Mouse (Mus musculus) heart, postnatal 0 days (tissue): ENCODE data around the gene Mff. TPM values are rescaled to one million over a fixed set of nuclear protein-coding genes. Genes with fewer than 3 reads are reported as not detected.

Experiments
- ATAC-seq: fragments of 200-750 bp; cut with Nextera tagmentation; 2 replicates; pipeline ENCODE4 v1.8.0; 2017; ENCODE audit warnings: low read depth, moderate number of reproducible peaks, moderate library complexity; ENCODE audit not compliant: insufficient read depth
- DNase-seq: peaks from one replicate; pipeline ENCODE4 v3.0.0-alpha.2; 2016; ENCODE audit warnings: low spot score
- H3K27ac ChIP-seq: fragments of 300-500 bp; sonication (generic); 2 replicates; pipeline ENCODE4 v1.5.1; 2014; ENCODE audit warnings: low read depth, mild to moderate bottlenecking
- H3K27me3 ChIP-seq: fragments of 300-500 bp; sonication (generic); 2 replicates; pipeline ENCODE4 v1.6.1; 2014; ENCODE audit warnings: low read length, mixed read lengths; ENCODE audit not compliant: control insufficient read depth, insufficient read depth
- H3K36me3 ChIP-seq: fragments of 300-500 bp; sonication (generic); replicated peaks from 2 replicates; pipeline ENCODE4 v1.6.1; 2014; ENCODE audit warnings: low read length, mixed read lengths; ENCODE audit not compliant: control insufficient read depth, insufficient read depth
- H3K4me1 ChIP-seq: fragments of 300-500 bp; sonication (generic); 2 replicates; pipeline ENCODE4 v1.6.1; 2014; ENCODE audit warnings: antibody characterized with exemption; ENCODE audit not compliant: control insufficient read depth, insufficient read depth
- H3K4me2 ChIP-seq: fragments of 300-500 bp; sonication (generic); 2 replicates; pipeline ENCODE4 v1.6.1; 2014; ENCODE audit warnings: low read depth, mild to moderate bottlenecking, low read length, moderate library complexity
- H3K4me3 ChIP-seq: fragments of 300-500 bp; sonication (generic); 2 replicates; pipeline ENCODE4 v1.5.1; 2014; ENCODE audit warnings: low read depth, low read length
- H3K9ac ChIP-seq: fragments of 300-500 bp; sonication (generic); replicated peaks from 2 replicates; pipeline ENCODE4 v1.6.1; 2014; ENCODE audit warnings: low read depth, low read length, mixed read lengths
- H3K9me3 ChIP-seq: fragments of 300-500 bp; sonication (generic); replicated peaks from 2 replicates; pipeline ENCODE4 v1.6.1; 2016; ENCODE audit warnings: low read length; ENCODE audit not compliant: control insufficient read depth
- CTCF ChIP-seq: IDR thresholded peaks from 2 replicates; pipeline ENCODE4 v1.5.1; 2016; ENCODE audit warnings: antibody characterized with exemption, control low read depth, low read depth
- EP300 ChIP-seq: IDR thresholded peaks from 2 replicates; pipeline ENCODE4 v1.6.1; 2016; ENCODE audit warnings: antibody characterized with exemption, low read depth
- WGBS: fragments of 180-500 bp; shearing (Covaris S2); extraction: QIAGEN DNeasy Blood & Tissue Kit; methylation state at CpG from one replicate; pipeline ENCODE4 v1.1.7; 2014; 5-methylcytosine and 5-hydroxymethylcytosine counted together
- polyA plus RNA-seq: library from polyadenylated mRNA; unstranded; fragments of >200 nt; fragmentation: Nextera tagmentation; extraction: Ambion mirVana; gene quantifications from 2 replicates; pipeline ENCODE4 v1.2.1, GENCODE M21; 2015
- total RNA-seq: library from RNA; depleted of rRNA; stranded (reverse); fragments of >200 nt; gene quantifications from 2 replicates; pipeline ENCODE4 v1.2.3, GENCODE M21; 2014; ENCODE audit warnings: low replicate concordance; rRNA removed

The Mff gene
- 211 and 306 TPM in 2 replicates for total RNA-seq
- 259 and 270 TPM in 2 replicates for polyA plus RNA-seq

- 9% methylated on average over 38 of the region's 38 CpGs for WGBS
- H3K4me2 ChIP-seq, result peak within 1 kb of the TSS; percentile 89
- H3K27ac ChIP-seq, result peak within 1 kb of the TSS; percentile 87
- peak within 1 kb of the TSS; percentile 85 for H3K9ac ChIP-seq
- H3K9me3 ChIP-seq, result no peaks in the 10 kb centered on the region
- peaks cover 23% of the 10 kb centered on the region for H3K36me3 ChIP-seq
- peak within 1 kb of the TSS; percentile 81 for H3K4me3 ChIP-seq
- ATAC-seq (peak; percentile 98), DNase-seq (peak; percentile 93)
- TF ChIP-seq EP300 (peak; percentile 65; the same call in 1 of the 2 replicates), CTCF (no peak)
- peaks cover 11% of the 10 kb centered on the region for H3K4me1 ChIP-seq
- H3K27me3 ChIP-seq, result peaks cover 13% of the 10 kb centered on the region
Observed at GRCm38 (mm10) chr1:82724339-82725025, at the start of gene Mff. TSS of gene Mff (plus strand) at chr1:82724890.

- no peak overlapping the region for H3K4me2 ChIP-seq
- no peaks in the 10 kb centered on the region for H3K27me3 ChIP-seq
- no peak overlapping the region for H3K9ac ChIP-seq
- no peaks in the 10 kb centered on the region for H3K9me3 ChIP-seq
- H3K4me1 ChIP-seq, result no peaks in the 10 kb centered on the region
- no peaks in the 10 kb centered on the region for H3K36me3 ChIP-seq
- H3K27ac ChIP-seq, result no peak overlapping the region
- TF ChIP-seq CTCF (no peak), EP300 (no peak)
- WGBS, result 38% methylated on average over 5 of the region's 5 CpGs
- ATAC-seq, result no peak
- H3K4me3 ChIP-seq, result no peak overlapping the region
- no peak for DNase-seq
Observed at GRCm38 (mm10) chr1:82686328-82686727, 38.4 kb upstream of the Mff start.

GRCm38 (mm10) chr1:82686866-82687265 is 37.8 kb upstream of the Mff start:
- DNase-seq (no peak), ATAC-seq (no peak)
- H3K27ac ChIP-seq, result no peak overlapping the region
- no peak overlapping the region for H3K4me2 ChIP-seq
- WGBS, result 82% methylated on average over 2 of the region's 2 CpGs
- no peak overlapping the region for H3K9ac ChIP-seq
- H3K9me3 ChIP-seq, result no peaks in the 10 kb centered on the region
- H3K36me3 ChIP-seq, result no peaks in the 10 kb centered on the region
- no peaks in the 10 kb centered on the region for H3K27me3 ChIP-seq
- no peaks in the 10 kb centered on the region for H3K4me1 ChIP-seq
- no peak overlapping the region for H3K4me3 ChIP-seq
- no peak for TF ChIP-seq EP300
- no peak for TF ChIP-seq CTCF

GRCm38 (mm10) chr1:82687931-82688330 is 36.8 kb upstream of the Mff start:
- no peak overlapping the region for H3K4me2 ChIP-seq
- TF ChIP-seq CTCF, result no peak
- TF ChIP-seq EP300, result no peak
- no peaks in the 10 kb centered on the region for H3K36me3 ChIP-seq
- H3K27me3 ChIP-seq, result no peaks in the 10 kb centered on the region
- DNase-seq, result no peak
- ATAC-seq, result no peak
- WGBS, result 84% methylated on average over 6 of the region's 6 CpGs
- no peaks in the 10 kb centered on the region for H3K4me1 ChIP-seq
- H3K4me3 ChIP-seq, result no peak overlapping the region
- H3K27ac ChIP-seq, result no peak overlapping the region
- H3K9ac ChIP-seq, result no peak overlapping the region
- H3K9me3 ChIP-seq, result no peaks in the 10 kb centered on the region

GRCm38 (mm10) chr1:82695915-82696314 is 28.8 kb upstream of the Mff start:
- no peak overlapping the region for H3K4me3 ChIP-seq
- no peak overlapping the region for H3K4me2 ChIP-seq
- H3K27me3 ChIP-seq, result no peaks in the 10 kb centered on the region
- TF ChIP-seq CTCF (no peak), EP300 (no peak)
- no peak overlapping the region for H3K27ac ChIP-seq
- no peaks in the 10 kb centered on the region for H3K4me1 ChIP-seq
- H3K36me3 ChIP-seq, result no peaks in the 10 kb centered on the region
- 36% methylated on average over 3 of the region's 3 CpGs for WGBS
- H3K9ac ChIP-seq, result no peak overlapping the region
- no peaks in the 10 kb centered on the region for H3K9me3 ChIP-seq
- no peak for DNase-seq
- ATAC-seq, result no peak
